Mouse (Mus musculus): ENCODE results near the gene Clpp. TPM values are rescaled to one million over a fixed set of nuclear protein-coding genes. Genes with fewer than 3 reads are reported as not detected.

Clpp gene
- polyA plus RNA-seq, 1 experiment = 185 TPM

DNA sequence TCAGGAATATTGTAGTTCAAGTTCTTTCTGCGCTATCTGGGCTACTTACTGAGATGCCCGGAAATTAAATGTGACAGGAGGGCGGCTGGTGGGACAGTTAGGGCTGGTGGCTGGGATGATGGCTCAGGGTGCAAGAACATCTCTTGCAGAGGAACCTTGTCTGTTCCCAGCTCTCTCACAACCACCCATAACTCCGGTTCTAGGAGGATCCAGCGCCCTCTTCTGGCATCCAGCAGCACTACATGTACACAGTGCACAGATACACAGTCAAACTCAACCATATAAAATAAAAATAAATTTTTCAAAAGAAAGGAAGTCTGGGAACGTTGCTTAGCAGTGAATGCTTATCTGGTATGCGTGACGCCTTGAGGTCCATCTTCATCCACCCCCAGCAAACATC is 48.9 kb downstream of the Clpp start:
- TF ChIP-seq GATA1 (IDR thresholded peaks at IDR 0.05; ENCODE audit: low read length) = no peak

DNA sequence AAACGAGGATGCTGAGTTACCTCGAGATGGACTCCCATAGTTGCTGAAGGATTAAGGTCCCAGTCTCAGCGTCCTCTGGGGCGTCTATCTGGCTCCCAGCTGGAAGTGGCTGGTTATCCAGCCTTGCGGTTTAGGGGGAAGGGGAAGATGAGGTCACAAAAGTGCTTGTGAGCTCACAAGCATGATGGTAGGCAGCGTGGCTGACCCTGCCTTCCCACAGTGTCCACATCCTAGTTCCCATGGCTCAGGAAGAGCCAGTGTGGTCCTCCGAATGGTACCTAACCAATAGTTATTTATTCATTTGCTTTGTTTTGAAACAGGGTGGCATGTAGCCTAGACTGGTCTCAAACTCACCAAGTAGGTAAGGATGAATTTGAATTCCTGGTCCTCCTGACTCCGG is 51.4 kb downstream of the Clpp start, which contains the start of gene Slc25a41:
TSS of gene Slc25a41 (minus strand) at position 101 of the 400 bp plus-strand sequence.
- no peak for TF ChIP-seq GATA1 (IDR thresholded peaks at IDR 0.05; ENCODE audit: low read length)

Other genes starting within 250 kb of the Clpp start
- not detected in 2 replicates for gene Nrtn, start 232.8 kb upstream of the Clpp start, polyA plus RNA-seq (2012)
- gene Dus3l, start 225.5 kb upstream of the Clpp start, polyA plus RNA-seq (2012) = 61.6 and 67.0 TPM in 2 replicates
- 3.0 and 3.4 TPM in 2 replicates for gene Prr22, start 220.1 kb upstream of the Clpp start, polyA plus RNA-seq (2012)
- 27.4 and 31.2 TPM in 2 replicates for gene Rfx2, start 159.3 kb upstream of the Clpp start, polyA plus RNA-seq (2012)
- gene Acsbg2, start 115.9 kb upstream of the Clpp start, polyA plus RNA-seq (2012) = not detected in 2 replicates
- gene 1700061G19Rik, start 114.8 kb upstream of the Clpp start, polyA plus RNA-seq (2012) = not detected in 2 replicates
- 76.7 and 99.5 TPM in 2 replicates for gene Mllt1, start 54.9 kb upstream of the Clpp start, polyA plus RNA-seq (2012)
- not detected in 2 replicates for gene Acer1, start 8.2 kb upstream of the Clpp start, polyA plus RNA-seq (2012)
- gene Alkbh7, start 7.0 kb downstream of the Clpp start, polyA plus RNA-seq (2012) = 51.6 and 80.9 TPM in 2 replicates
- gene Pspn, start 9.7 kb downstream of the Clpp start, polyA plus RNA-seq (2012) = not detected in 2 replicates
- gene Gtf2f1, start 21.0 kb downstream of the Clpp start, polyA plus RNA-seq (2012) = 210 and 212 TPM in 2 replicates
- gene Gm17949, start 21.2 kb downstream of the Clpp start, polyA plus RNA-seq (2012) = 0.04 TPM in 1 of 2 replicates, not detected in the other
- gene Khsrp, start 41.2 kb downstream of the Clpp start, polyA plus RNA-seq (2012) = 202 and 209 TPM in 2 replicates
- gene Slc25a41, start 51.3 kb downstream of the Clpp start, polyA plus RNA-seq (2012) = not detected in 2 replicates
- 0.12 and 0.19 TPM in 2 replicates for gene Crb3, start 68.8 kb downstream of the Clpp start, polyA plus RNA-seq (2012)
- 22.4 and 24.4 TPM in 2 replicates for gene Slc25a23, start 69.6 kb downstream of the Clpp start, polyA plus RNA-seq (2012)
- gene Dennd1c, start 88.2 kb downstream of the Clpp start, polyA plus RNA-seq (2012) = 4.7 and 5.7 TPM in 2 replicates
- not detected in 2 replicates for gene Tubb4a, start 97.5 kb downstream of the Clpp start, polyA plus RNA-seq (2012)
- 1.8 and 2.5 TPM in 2 replicates for gene Tnfsf9, start 115.0 kb downstream of the Clpp start, polyA plus RNA-seq (2012)
- not detected in 2 replicates for gene Cd70, start 159.5 kb downstream of the Clpp start, polyA plus RNA-seq (2012)
- gene Tnfsf14, start 203.9 kb downstream of the Clpp start, polyA plus RNA-seq (2012) = not detected in 2 replicates
- gene C3, start 237.8 kb downstream of the Clpp start, polyA plus RNA-seq (2012) = not detected in 2 replicates

All from G1E-ER4 (cell line).